Mouse (Mus musculus): ENCODE measurements around the gene Hist2h2aa1. TPM values are rescaled to one million over a fixed set of nuclear protein-coding genes. Genes with fewer than 3 reads are reported as not detected.

The Hist2h2aa1 gene
- polyA plus RNA-seq, 1 experiment from 2014 or later = 9.5 TPM

DNA sequence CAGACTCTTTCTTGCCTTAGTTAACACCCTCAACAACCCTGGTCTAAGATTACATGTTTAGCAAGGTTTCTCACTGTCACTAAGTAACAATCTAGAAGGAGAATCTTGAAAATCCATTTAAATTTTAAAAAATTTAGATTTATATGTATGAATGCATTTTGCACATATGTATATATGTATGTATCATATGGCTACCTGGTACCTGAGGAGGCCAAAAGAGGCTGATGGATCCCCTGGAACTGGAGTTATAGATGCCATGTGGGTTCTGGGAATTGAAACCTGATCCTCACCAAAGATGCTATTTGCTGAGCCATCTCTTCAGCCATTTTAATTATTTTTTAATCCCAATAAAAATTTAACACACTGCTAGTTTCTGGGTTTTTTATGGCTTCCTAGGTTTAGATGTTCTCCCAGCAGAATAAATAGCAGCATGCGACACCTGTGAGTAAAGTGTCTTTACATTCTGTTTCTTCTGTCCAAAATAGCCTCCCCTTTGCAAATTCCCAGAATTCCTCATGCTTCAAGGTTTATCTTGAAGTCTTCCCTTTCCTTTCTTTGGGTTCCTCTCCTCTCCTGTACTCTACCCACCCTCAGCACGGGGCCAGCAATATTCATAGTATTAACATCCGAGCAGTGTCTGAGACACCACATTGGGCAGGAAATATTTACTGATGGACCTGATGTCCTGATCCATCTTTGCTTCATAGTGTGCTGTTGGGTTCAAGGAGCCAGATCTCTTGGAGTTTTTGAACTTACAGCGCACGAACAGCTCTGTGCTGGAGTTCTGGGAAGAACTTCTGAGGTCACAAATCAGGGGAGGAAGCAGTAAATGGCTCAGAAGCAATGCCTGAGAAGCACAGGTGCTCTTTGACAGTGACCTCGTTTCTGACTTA lies 3.1 kb downstream of the Hist2h2aa1 start:
- DNase-seq (ENCODE audit: low spot score) = no peak
- 40% methylated on average over 6 of the region's 6 CpGs for WGBS

DNA sequence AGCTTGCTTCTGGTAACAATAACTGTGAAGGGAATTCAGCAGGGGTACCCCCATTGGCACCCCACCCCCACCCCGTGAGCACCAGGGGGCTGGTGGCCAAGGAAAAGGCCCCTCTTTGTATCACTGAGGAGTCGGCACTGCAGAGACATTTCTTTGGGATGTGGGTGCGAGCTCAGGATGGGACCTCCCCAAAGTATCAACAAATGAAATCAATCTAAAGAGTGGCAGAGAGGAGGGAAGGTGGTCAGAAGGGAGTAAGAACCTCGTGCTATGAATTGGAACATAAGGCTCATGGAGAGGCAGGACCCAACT lies 3.7 kb downstream of the Hist2h2aa1 start:
- H3K9me3 ChIP-seq = no peaks in the 10 kb centered on the region
- 45% methylated on average over 4 of the region's 4 CpGs for WGBS
- no peak for DNase-seq (ENCODE audit: low spot score)
- H3K4me1 ChIP-seq = peaks cover 34% of the 10 kb centered on the region
- H3K27me3 ChIP-seq (ENCODE audit: insufficient read depth, poor library complexity, severe bottlenecking) = no peaks in the 10 kb centered on the region
- H3K36me3 ChIP-seq = no peaks in the 10 kb centered on the region
- H3K27ac ChIP-seq = peak overlapping the region; percentile 64
- peak overlapping the region; percentile 59; the same call in 1 of the 2 replicates for H3K4me3 ChIP-seq

More for the DNA sequence above, 3.1 kb downstream of the Hist2h2aa1 start:
- Histone ChIP-seq H3K9me3 (no peaks in the 10 kb centered on the region), H3K36me3 (no peaks in the 10 kb centered on the region), H3K27me3 (ENCODE audit: insufficient read depth, poor library complexity, severe bottlenecking) (no peaks in the 10 kb centered on the region), H3K4me1 (peaks cover 39% of the 10 kb centered on the region), H3K4me3 (peak overlapping the region; percentile 59), H3K27ac (peak overlapping the region; percentile 87)

DNA sequence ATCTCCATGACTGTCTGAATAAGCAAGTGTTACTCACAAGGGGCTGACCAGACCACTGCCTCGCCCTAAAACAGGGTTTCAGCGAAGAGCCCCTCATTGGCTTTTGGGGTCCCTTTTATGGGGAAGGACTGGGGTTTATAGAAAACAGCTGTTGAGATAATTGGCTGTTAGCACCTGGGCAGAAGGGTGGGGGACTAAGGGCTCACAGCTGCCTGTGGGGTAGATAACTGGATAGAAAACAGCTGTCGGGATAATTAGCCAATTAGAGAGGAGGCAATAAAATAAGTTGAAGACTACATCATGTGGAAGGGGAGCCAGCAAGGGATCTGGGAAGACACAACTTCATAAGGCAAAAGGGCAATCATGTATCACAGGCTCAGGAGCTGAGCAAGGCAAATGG lies 5.6 kb downstream of the Hist2h2aa1 start:
- H3K4me3 ChIP-seq = no peak overlapping the region
- no peaks in the 10 kb centered on the region for H3K36me3 ChIP-seq
- WGBS = 71% methylated on average over 3 of the region's 3 CpGs
- no peaks in the 10 kb centered on the region for H3K9me3 ChIP-seq
- H3K27me3 ChIP-seq (ENCODE audit: insufficient read depth, poor library complexity, severe bottlenecking) = no peaks in the 10 kb centered on the region
- H3K27ac ChIP-seq = no peak overlapping the region
- no peak for DNase-seq (ENCODE audit: low spot score)
- peaks cover 34% of the 10 kb centered on the region for H3K4me1 ChIP-seq

DNA sequence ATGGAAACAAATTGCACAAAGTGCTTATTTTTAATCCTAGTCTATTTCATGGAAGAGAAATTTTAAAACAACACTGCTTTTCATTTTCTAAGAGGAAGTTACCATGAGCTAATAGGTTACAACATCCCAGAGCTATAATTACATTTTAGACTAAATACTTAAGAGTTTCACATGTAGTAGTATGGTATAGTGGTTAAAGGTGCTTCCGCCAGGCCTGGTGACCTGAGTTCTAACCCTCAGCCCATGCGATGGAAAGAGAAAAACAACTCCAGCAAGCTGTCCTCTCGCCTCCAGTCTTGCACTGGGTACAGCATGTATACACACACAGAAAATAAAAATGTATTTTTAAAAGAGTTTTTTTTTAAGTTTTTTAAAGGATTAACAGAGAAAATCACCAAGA lies 6.5 kb downstream of the Hist2h2aa1 start:
- H3K4me3 ChIP-seq = no peak overlapping the region
- H3K4me1 ChIP-seq = peaks cover 40% of the 10 kb centered on the region
- no peak for DNase-seq (ENCODE audit: low spot score)
- no peaks in the 10 kb centered on the region for H3K27me3 ChIP-seq (ENCODE audit: insufficient read depth, poor library complexity, severe bottlenecking)
- no peaks in the 10 kb centered on the region for H3K9me3 ChIP-seq
- H3K36me3 ChIP-seq = no peaks in the 10 kb centered on the region
- 87% methylated on average over 3 of the region's 3 CpGs for WGBS
- no peak overlapping the region for H3K27ac ChIP-seq

DNA sequence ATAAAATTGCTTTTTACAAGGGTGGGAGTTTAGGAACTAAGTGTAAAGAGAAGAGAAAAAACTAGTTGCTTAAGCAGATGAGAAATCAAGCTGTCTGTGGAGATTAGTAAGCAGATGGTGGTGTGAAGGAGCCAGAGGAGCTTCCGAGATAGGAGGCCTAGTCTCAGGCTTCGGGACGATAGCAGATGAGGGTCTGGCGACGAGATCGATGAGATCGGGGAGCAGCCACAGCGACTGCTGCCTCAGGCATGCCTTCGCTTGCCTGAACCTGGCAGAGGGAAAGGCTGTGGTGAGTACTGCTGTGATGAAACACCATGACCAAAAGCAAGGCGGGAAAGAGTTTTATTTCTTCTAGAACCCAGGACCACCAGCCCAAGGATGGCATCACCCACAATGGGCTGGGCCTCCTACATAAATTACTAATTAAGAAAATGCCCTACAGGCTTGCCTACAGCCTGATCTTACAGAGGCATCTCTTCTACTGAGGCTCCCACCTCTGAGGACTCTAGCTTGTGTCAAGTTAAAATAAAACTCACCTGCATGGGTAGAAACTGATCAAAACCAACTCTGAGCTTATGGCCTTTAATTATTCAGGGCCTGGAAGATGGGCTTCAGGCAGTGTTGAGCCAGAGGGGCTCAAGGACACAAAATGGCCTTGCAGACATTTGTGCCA lies 9.5 kb downstream of the Hist2h2aa1 start:
- H3K4me3 ChIP-seq = peak overlapping the region; percentile 17; the same call in 1 of the 2 replicates
- DNase-seq (ENCODE audit: low spot score) = peak; percentile 88
- WGBS = 25% methylated on average over 10 of the region's 10 CpGs

DNA sequence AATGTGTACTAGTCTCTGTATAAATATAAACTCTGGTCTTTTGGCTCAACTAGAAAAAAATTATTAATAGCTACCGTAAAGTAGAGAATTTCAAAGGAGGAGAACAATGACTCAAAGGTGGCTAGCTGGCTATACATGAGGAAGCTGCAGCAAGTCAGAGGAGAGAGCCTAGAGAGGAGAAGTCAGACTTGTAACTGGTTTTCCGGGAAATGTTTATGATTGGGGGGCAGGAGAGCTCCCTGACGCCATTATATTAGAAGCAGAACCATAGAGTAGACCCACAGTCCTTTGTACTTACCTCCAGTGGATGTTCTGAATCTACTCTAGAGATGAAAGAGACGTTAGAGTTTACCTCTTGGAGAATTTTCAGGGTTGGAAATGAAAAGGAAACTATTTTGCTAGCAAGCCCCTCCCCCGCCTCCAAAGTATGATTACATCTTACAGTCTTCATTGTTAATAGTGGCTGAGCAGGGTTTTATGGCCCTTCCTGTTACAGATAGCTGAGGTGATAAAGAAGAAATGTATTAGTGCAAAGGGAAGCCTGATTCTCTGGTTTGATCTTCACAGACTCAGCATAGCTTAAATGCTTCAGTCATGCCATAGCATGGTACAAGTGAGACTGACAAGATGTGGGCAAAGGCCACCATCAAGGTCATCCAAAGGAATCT lies 10.8 kb downstream of the Hist2h2aa1 start:
- Histone ChIP-seq H3K27ac (no peak overlapping the region), H3K27me3 (ENCODE audit: insufficient read depth, poor library complexity, severe bottlenecking) (no peaks in the 10 kb centered on the region), H3K4me1 (peaks cover 13% of the 10 kb centered on the region), H3K4me3 (no peak overlapping the region), H3K9me3 (no peaks in the 10 kb centered on the region), H3K36me3 (no peaks in the 10 kb centered on the region)
- 76% methylated on average over 5 of the region's 5 CpGs for WGBS
- no peak for DNase-seq (ENCODE audit: low spot score)

More for the DNA sequence above, 9.5 kb downstream of the Hist2h2aa1 start:
- Histone ChIP-seq H3K36me3 (no peaks in the 10 kb centered on the region), H3K4me1 (peaks cover 20% of the 10 kb centered on the region), H3K27me3 (ENCODE audit: insufficient read depth, poor library complexity, severe bottlenecking) (no peaks in the 10 kb centered on the region), H3K27ac (peak overlapping the region; percentile 69), H3K9me3 (no peaks in the 10 kb centered on the region)

DNA sequence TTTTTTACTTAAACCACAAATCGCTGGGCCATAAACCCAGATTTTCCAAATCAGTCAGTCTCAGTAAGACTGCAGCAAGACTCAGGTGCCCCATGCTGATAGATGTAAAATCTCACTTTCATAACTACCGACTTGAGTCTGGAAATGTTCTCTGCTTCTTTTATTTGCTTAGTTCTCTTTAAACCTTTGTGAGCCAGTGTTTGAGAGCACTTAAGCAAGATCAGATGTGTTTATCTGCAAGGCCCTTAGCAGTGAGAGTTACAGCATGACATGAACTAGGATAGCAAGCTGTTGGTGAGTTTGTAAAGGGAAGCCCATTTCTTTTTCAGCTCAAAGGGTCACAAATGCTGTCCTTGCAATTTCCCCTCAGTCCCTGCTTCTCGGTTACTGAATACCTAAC lies 11.9 kb downstream of the Hist2h2aa1 start:
- H3K4me1 ChIP-seq = peaks cover 20% of the 10 kb centered on the region
- WGBS = 72% methylated on average over 3 of the region's 3 CpGs

DNA sequence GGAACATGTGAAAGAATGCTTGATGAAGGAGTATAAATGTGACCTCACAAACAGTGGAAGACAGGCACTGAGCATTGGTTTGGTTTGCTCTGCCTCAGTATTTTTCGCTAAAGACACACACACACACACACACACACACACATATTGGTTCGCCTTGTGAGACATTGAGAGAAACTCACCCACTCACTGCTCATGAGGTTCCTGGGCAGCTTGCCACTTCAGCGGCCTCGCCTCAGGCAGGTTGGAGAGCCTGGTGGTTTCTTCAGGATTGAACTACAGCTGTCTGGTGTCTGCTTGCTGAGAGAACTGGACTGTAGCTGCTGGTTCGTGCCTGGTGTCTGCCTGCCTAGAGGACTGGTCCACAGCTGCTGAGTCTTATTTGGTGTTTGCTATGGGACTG lies 14.9 kb downstream of the Hist2h2aa1 start:
- DNase-seq (ENCODE audit: low spot score) = no peak
- no peak overlapping the region for H3K4me3 ChIP-seq
- H3K27ac ChIP-seq = no peak overlapping the region
- H3K36me3 ChIP-seq = no peaks in the 10 kb centered on the region
- peaks cover 32% of the 10 kb centered on the region for H3K4me1 ChIP-seq
- no peaks in the 10 kb centered on the region for H3K27me3 ChIP-seq (ENCODE audit: insufficient read depth, poor library complexity, severe bottlenecking)
- no peaks in the 10 kb centered on the region for H3K9me3 ChIP-seq
- WGBS = 80% methylated on average over 5 of the region's 5 CpGs

More for the DNA sequence above, 11.9 kb downstream of the Hist2h2aa1 start:
- no peak for DNase-seq (ENCODE audit: low spot score)
- no peaks in the 10 kb centered on the region for H3K36me3 ChIP-seq
- no peak overlapping the region for H3K27ac ChIP-seq
- no peaks in the 10 kb centered on the region for H3K9me3 ChIP-seq
- H3K27me3 ChIP-seq (ENCODE audit: insufficient read depth, poor library complexity, severe bottlenecking) = no peaks in the 10 kb centered on the region
- no peak overlapping the region for H3K4me3 ChIP-seq

DNA sequence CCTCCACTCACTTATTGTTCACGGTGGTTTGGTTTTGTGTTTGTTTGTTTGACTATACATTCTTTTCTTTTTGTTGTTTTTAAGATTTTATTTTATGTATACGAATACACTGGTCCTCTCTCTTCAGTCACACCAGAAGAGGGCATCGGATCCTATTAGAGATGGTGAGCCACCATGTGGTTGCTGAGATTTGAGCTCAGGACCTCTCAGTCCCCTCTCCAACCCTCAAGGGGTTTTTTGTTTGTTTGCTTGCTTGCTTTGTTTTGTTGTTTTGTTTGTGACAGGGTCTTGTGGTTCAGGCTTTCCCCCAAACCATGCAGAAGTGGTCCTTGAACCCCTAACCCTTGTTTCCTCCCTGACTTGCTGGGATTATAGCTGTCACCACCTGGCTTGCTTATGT lies 16.3 kb downstream of the Hist2h2aa1 start:
- peak overlapping the region; percentile 97 for H3K27ac ChIP-seq
- H3K9me3 ChIP-seq = no peaks in the 10 kb centered on the region
- no peaks in the 10 kb centered on the region for H3K27me3 ChIP-seq (ENCODE audit: insufficient read depth, poor library complexity, severe bottlenecking)
- peak overlapping the region; percentile 64; the same call in 1 of the 2 replicates for H3K4me3 ChIP-seq
- no peak for DNase-seq (ENCODE audit: low spot score)
- no peaks in the 10 kb centered on the region for H3K36me3 ChIP-seq
- H3K4me1 ChIP-seq = peaks cover 25% of the 10 kb centered on the region
- WGBS = 64% methylated on average over 3 of the region's 3 CpGs

DNA sequence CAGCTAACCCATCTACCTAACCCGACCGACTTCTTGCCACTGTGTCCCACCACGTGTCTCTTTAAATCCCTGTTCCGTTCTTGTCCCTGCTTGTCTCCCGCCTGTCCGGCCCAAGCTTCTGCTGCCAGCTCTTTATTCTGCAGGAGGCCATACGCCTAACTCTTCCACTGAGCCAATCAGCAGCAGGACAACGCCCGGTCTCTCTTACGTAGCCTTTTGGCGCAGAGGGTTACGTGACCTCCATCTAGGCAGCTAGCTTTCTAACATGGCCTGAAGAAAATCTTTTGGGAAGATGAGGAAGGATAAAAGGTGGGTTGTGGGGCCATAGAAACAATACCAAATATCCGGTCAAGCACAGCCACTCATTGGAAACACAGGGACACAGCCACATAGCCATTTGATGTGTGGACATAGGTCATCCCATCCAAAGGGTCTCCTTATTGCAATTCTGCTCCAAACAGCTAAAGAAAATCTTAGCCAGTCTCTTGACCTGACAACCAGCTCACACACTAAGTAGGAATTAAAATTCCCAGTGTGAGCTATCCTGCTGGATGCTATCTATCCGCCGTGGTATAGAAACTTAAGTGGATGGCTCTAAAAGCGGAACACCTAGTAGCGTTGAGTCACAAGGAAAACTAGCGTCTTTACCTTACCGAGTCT lies 17.0 kb downstream of the Hist2h2aa1 start:
- DNase-seq (ENCODE audit: low spot score) = peak; percentile 94
- under 1% methylated on average over 19 of the region's 19 CpGs for WGBS
- Histone ChIP-seq H3K27me3 (ENCODE audit: insufficient read depth, poor library complexity, severe bottlenecking) (no peaks in the 10 kb centered on the region), H3K4me3 (peak overlapping the region; percentile 64), H3K4me1 (peaks cover 25% of the 10 kb centered on the region), H3K9me3 (no peaks in the 10 kb centered on the region), H3K36me3 (no peaks in the 10 kb centered on the region), H3K27ac (peak overlapping the region; percentile 97)

DNA sequence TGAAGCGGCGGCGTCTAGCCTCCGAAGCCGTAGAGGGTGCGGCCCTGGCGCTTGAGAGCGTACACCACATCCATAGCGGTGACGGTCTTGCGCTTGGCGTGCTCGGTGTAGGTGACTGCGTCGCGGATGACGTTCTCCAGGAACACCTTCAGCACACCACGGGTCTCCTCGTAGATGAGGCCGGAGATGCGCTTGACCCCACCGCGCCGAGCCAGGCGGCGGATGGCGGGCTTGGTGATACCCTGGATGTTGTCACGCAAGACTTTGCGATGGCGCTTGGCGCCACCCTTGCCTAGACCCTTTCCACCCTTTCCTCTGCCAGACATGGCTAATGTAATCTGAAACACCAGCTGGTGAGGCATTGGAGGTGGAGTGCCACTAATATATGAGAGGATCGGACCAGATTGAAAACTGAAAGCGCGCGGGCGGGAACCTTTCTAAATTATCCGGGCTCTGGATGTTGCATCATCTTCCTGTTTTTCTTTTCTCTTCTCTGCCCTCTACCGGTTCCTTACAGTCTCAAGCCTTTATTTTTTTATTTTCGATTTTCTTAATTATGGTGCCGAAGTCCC lies 17.8 kb downstream of the Hist2h2aa1 start, which contains the start of gene Hist2h4:
Hist2h4 (minus strand) TSS at position 333 of the 572 bp plus-strand sequence.
- peaks cover 31% of the 10 kb centered on the region for H3K4me1 ChIP-seq
- peak within 1 kb of the TSS; percentile 64 for H3K4me3 ChIP-seq
- H3K9me3 ChIP-seq = no peaks in the 10 kb centered on the region
- H3K36me3 ChIP-seq = no peaks in the 10 kb centered on the region
- WGBS = under 1% methylated on average over 40 of the region's 40 CpGs
- no peaks in the 10 kb centered on the region for H3K27me3 ChIP-seq (ENCODE audit: insufficient read depth, poor library complexity, severe bottlenecking)
- peak; percentile 98 for DNase-seq (ENCODE audit: low spot score)
- H3K27ac ChIP-seq = peak within 1 kb of the TSS; percentile 97

Data from heart, embryonic 10.5 days (tissue).